In the genomic region with DNA sequence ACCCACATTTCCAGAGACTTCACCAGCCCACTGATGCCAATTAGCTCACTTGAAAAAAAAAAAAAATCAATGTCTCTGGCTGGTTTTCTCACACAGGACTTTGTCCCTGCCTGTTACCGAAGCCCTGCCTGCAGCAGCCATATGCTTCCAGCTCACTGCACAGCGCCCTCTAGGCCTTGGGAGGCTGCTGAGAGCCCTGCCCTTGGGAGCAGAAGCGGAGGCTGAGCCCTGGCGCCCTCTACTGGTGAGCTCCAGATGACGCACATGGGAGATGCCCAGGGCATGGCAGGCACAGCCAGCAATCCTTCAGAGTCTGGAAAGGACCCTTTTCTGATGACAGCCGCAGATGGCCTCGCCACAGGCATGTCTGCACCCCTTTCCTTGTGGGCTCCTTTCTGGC, we compare ENCODE assay signal across 9 mouse cellular contexts. TPM values are rescaled to one million over a fixed set of nuclear protein-coding genes. Genes with fewer than 3 reads are reported as not detected.
DNase-seq lines count a peak whose midpoint lies in the region; ATAC-seq and TF ChIP-seq lines count a peak whose summit lies in the region.
"Had no signal": no experiment of that assay in that cellular context is flagged by ENCODE, and none has a peak within 500 bp of the region (broad histone marks: within the 10 kb centered on the region; RNA-seq: fewer than 3 reads in every experiment).

No protein-coding gene starts in this region.

- no peak overlapping the region for H3K27ac ChIP-seq in forebrain, embryonic 10.5 days
- no peak overlapping the region for H3K27ac ChIP-seq in forebrain, embryonic 15.5 days (replicated peaks)
- H3K27ac ChIP-seq in cortical plate, adult 2 months (ENCODE audit: insufficient read depth, low read length): no peak overlapping the region

- H3K27me3 ChIP-seq in forebrain, embryonic 10.5 days (ENCODE audit: poor library complexity, severe bottlenecking): peaks cover 8% of the 10 kb centered on the region; the same call in 1 of the 2 replicates
- H3K27me3 ChIP-seq in forebrain, embryonic 15.5 days: no peaks in the 10 kb centered on the region

- H3K9ac ChIP-seq in forebrain, embryonic 15.5 days (replicated peaks): no peak overlapping the region

- no peaks in the 10 kb centered on the region for H3K9me3 ChIP-seq in forebrain, embryonic 10.5 days
- no peaks in the 10 kb centered on the region for H3K9me3 ChIP-seq in forebrain, embryonic 15.5 days
- H3K9me3 ChIP-seq: megakaryocyte, embryonic 14.5 days had no signal

- no peaks in the 10 kb centered on the region for H3K4me1 ChIP-seq in forebrain, embryonic 10.5 days
- H3K4me1 ChIP-seq in forebrain, embryonic 15.5 days: no peaks in the 10 kb centered on the region
- H3K4me1 ChIP-seq in cortical plate, adult 2 months (ENCODE audit: control insufficient read depth, insufficient read depth, low read length): peaks cover 3% of the 10 kb centered on the region; the same call in 1 of the 2 replicates

- DNase-seq in forebrain, embryonic 10.5 days (ENCODE audit: extremely low spot score, low spot score): peak; percentile 77
- DNase-seq in adipocyte (ENCODE audit: low spot score): peak; percentile 71
- peak; percentile 62 to 76 for DNase-seq in heart, postnatal 14 days
- peak; percentile 80 for DNase-seq in layer of hippocampus, adult 9-11 months
- DNase-seq in lung, postnatal 36 days: peak; percentile 85
- peak; percentile 44 for DNase-seq in spleen, adult 12 weeks (ENCODE audit: low spot score)

- no peak for ATAC-seq in forebrain, embryonic 15.5 days (replicated peaks)

- no peak overlapping the region for H3K4me3 ChIP-seq in forebrain, embryonic 10.5 days
- H3K4me3 ChIP-seq in forebrain, embryonic 15.5 days: no peak overlapping the region
- H3K4me3 ChIP-seq in cortical plate, adult 2 months (ENCODE audit: insufficient read depth, low read length): no peak overlapping the region
- H3K4me3 ChIP-seq: megakaryocyte, embryonic 14.5 days had no signal

- TF ChIP-seq POLR2A in cortical plate, adult 2 months (IDR thresholded peaks at IDR 0.05; ENCODE audit: extremely low read depth, insufficient read depth, low read length): no peak

- WGBS in forebrain, embryonic 10.5 days: 36% methylated on average over 7 of the region's 7 CpGs
- 25% methylated on average over 7 of the region's 7 CpGs for WGBS in forebrain, embryonic 15.5 days

- intact Hi-C loops in heart, postnatal 14 days (cut with DNase I): loop anchor here (2.0 kb wide), 1 partner anchor 42 kb away; no protein-coding TSS in a partner anchor

- no peak overlapping the region for H3K4me2 ChIP-seq in forebrain, embryonic 15.5 days (replicated peaks)

- TF ChIP-seq CTCF in cortical plate, adult 2 months (IDR thresholded peaks at IDR 0.05; ENCODE audit: extremely low read depth, insufficient read depth, low read length): peak; percentile 85

- H3K36me3 ChIP-seq in forebrain, embryonic 10.5 days (replicated peaks): no peaks in the 10 kb centered on the region
- H3K36me3 ChIP-seq in forebrain, embryonic 15.5 days: no peaks in the 10 kb centered on the region

RNA-seq across cellular contexts. Expression of gene Grm2, which starts 12.8 kb away (rescaled TPM):
- polyA plus RNA-seq in forebrain, embryonic 10.5 days (2016; fragmentation: Nextera tagmentation; extraction: Ambion mirVana): 1.1 and 1.3 TPM in 2 replicates
- 9.2 and 9.7 TPM in 2 replicates for polyA plus RNA-seq in forebrain, embryonic 15.5 days (2015; fragmentation: Nextera tagmentation; extraction: Ambion mirVana)
- 54.7 and 61.4 TPM in 2 replicates for polyA plus RNA-seq in cortical plate, adult 2 months (2012; rRNA removed)
- not detected for total RNA-seq in heart, postnatal 14 days (2021)

RNA-seq across cellular contexts. Expression of gene Iqcf6, which starts 16.7 kb away (rescaled TPM):
- not detected in 2 replicates for polyA plus RNA-seq in forebrain, embryonic 10.5 days (2016; fragmentation: Nextera tagmentation; extraction: Ambion mirVana)
- not detected in 2 replicates for polyA plus RNA-seq in forebrain, embryonic 15.5 days (2015; fragmentation: Nextera tagmentation; extraction: Ambion mirVana)
- polyA plus RNA-seq in cortical plate, adult 2 months (2012; rRNA removed): not detected in 2 replicates
- not detected for total RNA-seq in heart, postnatal 14 days (2021)

RNA-seq across cellular contexts. Expression of gene Tex264, which starts 42.6 kb away (rescaled TPM):
- polyA plus RNA-seq in forebrain, embryonic 10.5 days (2016; fragmentation: Nextera tagmentation; extraction: Ambion mirVana): 25.6 and 26.5 TPM in 2 replicates
- polyA plus RNA-seq in forebrain, embryonic 15.5 days (2015; fragmentation: Nextera tagmentation; extraction: Ambion mirVana): 49.0 and 49.3 TPM in 2 replicates
- 106 and 109 TPM in 2 replicates for polyA plus RNA-seq in cortical plate, adult 2 months (2012; rRNA removed)
- total RNA-seq in heart, postnatal 14 days (2021): 10 to 100 TPM; 35.1 to 39.4 TPM
